Mouse (Mus musculus): ENCODE data around the gene Arhgap21. TPM values are rescaled to one million over a fixed set of nuclear protein-coding genes. Genes with fewer than 3 reads are reported as not detected.
"Not testable (repeated sequence)": the region's sequence is repeated elsewhere in the genome, so short reads cannot be mapped to it uniquely, and the experiment has no call there.

Gene Arhgap21
- polyA plus RNA-seq, 1 experiment: 82.7 TPM

- TF ChIP-seq POLR2A (IDR thresholded peaks at IDR 0.05; ENCODE audit: low read depth, low read length) (no peak), CTCF (IDR thresholded peaks at IDR 0.05; ENCODE audit: borderline replicate concordance, insufficient read depth, low read length) (no peak)
- Histone ChIP-seq H3K27ac (ENCODE audit: insufficient read depth, low read length) (no peak overlapping the region), H3K4me3 (ENCODE audit: insufficient read depth, low read length) (no peak overlapping the region)
Observed at GRCm38 (mm10) chr2:20945596-20945995, 23.1 kb downstream of the Arhgap21 start.

GRCm38 (mm10) chr2:20943730-20944454 lies 24.8 kb downstream of the Arhgap21 start:
- Histone ChIP-seq H3K4me3 (ENCODE audit: insufficient read depth, low read length) (no peak overlapping the region), H3K27ac (ENCODE audit: insufficient read depth, low read length) (peak overlapping the region; percentile 35), H3K4me1 (ENCODE audit: control insufficient read depth, insufficient read depth, low read length) (peaks cover 25% of the 10 kb centered on the region)
- TF ChIP-seq POLR2A (IDR thresholded peaks at IDR 0.05; ENCODE audit: low read depth, low read length) (no peak), CTCF (IDR thresholded peaks at IDR 0.05; ENCODE audit: borderline replicate concordance, insufficient read depth, low read length) (no peak)

More at GRCm38 (mm10) chr2:20945596-20945995, 23.1 kb downstream of the Arhgap21 start:
- peaks cover 26% of the 10 kb centered on the region for H3K4me1 ChIP-seq (ENCODE audit: control insufficient read depth, insufficient read depth, low read length)

- TF ChIP-seq CTCF (IDR thresholded peaks at IDR 0.05; ENCODE audit: borderline replicate concordance, insufficient read depth, low read length) (no peak; the same call in 1 of the 2 replicates), POLR2A (IDR thresholded peaks at IDR 0.05; ENCODE audit: low read depth, low read length) (peak; percentile 27; the same call in 1 of the 2 replicates)
- peaks cover 27% of the 10 kb centered on the region for H3K4me1 ChIP-seq (ENCODE audit: control insufficient read depth, insufficient read depth, low read length)
- no peak overlapping the region for H3K27ac ChIP-seq (ENCODE audit: insufficient read depth, low read length)
- H3K4me3 ChIP-seq (ENCODE audit: insufficient read depth, low read length): no peak overlapping the region
Observed at GRCm38 (mm10) chr2:20943222-20943621, 25.5 kb downstream of the Arhgap21 start.

GRCm38 (mm10) chr2:20942434-20943198 lies 26.1 kb downstream of the Arhgap21 start:
- H3K27ac ChIP-seq (ENCODE audit: insufficient read depth, low read length): peak overlapping the region; percentile 22; the same call in 1 of the 2 replicates
- TF ChIP-seq POLR2A (IDR thresholded peaks at IDR 0.05; ENCODE audit: low read depth, low read length) (no peak), CTCF (IDR thresholded peaks at IDR 0.05; ENCODE audit: borderline replicate concordance, insufficient read depth, low read length) (no peak)

GRCm38 (mm10) chr2:20941105-20941504 lies 27.6 kb downstream of the Arhgap21 start:
- H3K4me3 ChIP-seq (ENCODE audit: insufficient read depth, low read length): no peak overlapping the region
- H3K4me1 ChIP-seq (ENCODE audit: control insufficient read depth, insufficient read depth, low read length): peaks cover 37% of the 10 kb centered on the region
- TF ChIP-seq CTCF (IDR thresholded peaks at IDR 0.05; ENCODE audit: borderline replicate concordance, insufficient read depth, low read length) (no peak), POLR2A (IDR thresholded peaks at IDR 0.05; ENCODE audit: low read depth, low read length) (no peak)
- H3K27ac ChIP-seq (ENCODE audit: insufficient read depth, low read length): no peak overlapping the region; the same call in 1 of the 2 replicates

More at GRCm38 (mm10) chr2:20942434-20943198, 26.1 kb downstream of the Arhgap21 start:
- H3K4me3 ChIP-seq (ENCODE audit: insufficient read depth, low read length): no peak overlapping the region
- peaks cover 31% of the 10 kb centered on the region for H3K4me1 ChIP-seq (ENCODE audit: control insufficient read depth, insufficient read depth, low read length)

- H3K4me1 ChIP-seq (ENCODE audit: control insufficient read depth, insufficient read depth, low read length): peaks cover 37% of the 10 kb centered on the region
- TF ChIP-seq POLR2A (IDR thresholded peaks at IDR 0.05; ENCODE audit: low read depth, low read length): no peak
- no peak for TF ChIP-seq CTCF (IDR thresholded peaks at IDR 0.05; ENCODE audit: borderline replicate concordance, insufficient read depth, low read length)
- no peak overlapping the region for H3K4me3 ChIP-seq (ENCODE audit: insufficient read depth, low read length)
- peak overlapping the region; percentile 62 for H3K27ac ChIP-seq (ENCODE audit: insufficient read depth, low read length)
Observed at GRCm38 (mm10) chr2:20939367-20939766, 29.3 kb downstream of the Arhgap21 start.

GRCm38 (mm10) chr2:20936609-20937221 lies 32.0 kb downstream of the Arhgap21 start:
- Histone ChIP-seq H3K4me1 (ENCODE audit: control insufficient read depth, insufficient read depth, low read length) (peaks cover 30% of the 10 kb centered on the region), H3K4me3 (ENCODE audit: insufficient read depth, low read length) (no peak overlapping the region), H3K27ac (ENCODE audit: insufficient read depth, low read length) (no peak overlapping the region)
- no peak for TF ChIP-seq CTCF (IDR thresholded peaks at IDR 0.05; ENCODE audit: borderline replicate concordance, insufficient read depth, low read length)

GRCm38 (mm10) chr2:20934406-20934805 lies 34.3 kb downstream of the Arhgap21 start:
- no peak overlapping the region for H3K4me3 ChIP-seq (ENCODE audit: insufficient read depth, low read length)
- TF ChIP-seq CTCF (IDR thresholded peaks at IDR 0.05; ENCODE audit: borderline replicate concordance, insufficient read depth, low read length) (no peak), POLR2A (IDR thresholded peaks at IDR 0.05; ENCODE audit: low read depth, low read length) (no peak)
- H3K4me1 ChIP-seq (ENCODE audit: control insufficient read depth, insufficient read depth, low read length): peaks cover 18% of the 10 kb centered on the region; the same call in 1 of the 2 replicates
- H3K27ac ChIP-seq (ENCODE audit: insufficient read depth, low read length): no peak overlapping the region

GRCm38 (mm10) chr2:20932748-20933313 lies 35.9 kb downstream of the Arhgap21 start:
- Histone ChIP-seq H3K4me3 (ENCODE audit: insufficient read depth, low read length) (no peak overlapping the region), H3K27ac (ENCODE audit: insufficient read depth, low read length) (no peak overlapping the region), H3K4me1 (ENCODE audit: control insufficient read depth, insufficient read depth, low read length) (peaks cover 9% of the 10 kb centered on the region; the same call in 1 of the 2 replicates)
- no peak for TF ChIP-seq CTCF (IDR thresholded peaks at IDR 0.05; ENCODE audit: borderline replicate concordance, insufficient read depth, low read length)
- TF ChIP-seq POLR2A (IDR thresholded peaks at IDR 0.05; ENCODE audit: low read depth, low read length): no peak

- H3K27ac ChIP-seq (ENCODE audit: insufficient read depth, low read length); H3K4me3 ChIP-seq (ENCODE audit: insufficient read depth, low read length); H3K4me1 ChIP-seq (ENCODE audit: control insufficient read depth, insufficient read depth, low read length): not testable (repeated sequence)
Observed at GRCm38 (mm10) chr2:20931761-20932160, 36.9 kb downstream of the Arhgap21 start.

All from embryonic fibroblast, embryonic 13.5 days (primary cell).